Mouse (Mus musculus): ENCODE data around the gene Fam20c.
A peak's percentile ranks its signal among the peaks of the same experiment; 100 is the strongest.

Gene Fam20c

GRCm38 (mm10) chr5:138756311-138757085, 2.2 kb downstream of the Fam20c start:
- DNase-seq (ENCODE audit: low read depth) = peak; percentile 71

GRCm38 (mm10) chr5:138757135-138757534, 2.8 kb downstream of the Fam20c start:
- no peak for DNase-seq (ENCODE audit: low read depth)

GRCm38 (mm10) chr5:138757616-138758015, 3.3 kb downstream of the Fam20c start:
- no peak for DNase-seq (ENCODE audit: low read depth)

GRCm38 (mm10) chr5:138758533-138758932, 4.2 kb downstream of the Fam20c start:
- DNase-seq (ENCODE audit: low read depth) = no peak

GRCm38 (mm10) chr5:138761836-138762334, 7.6 kb downstream of the Fam20c start:
- DNase-seq (ENCODE audit: low read depth) = no peak

DNA sequence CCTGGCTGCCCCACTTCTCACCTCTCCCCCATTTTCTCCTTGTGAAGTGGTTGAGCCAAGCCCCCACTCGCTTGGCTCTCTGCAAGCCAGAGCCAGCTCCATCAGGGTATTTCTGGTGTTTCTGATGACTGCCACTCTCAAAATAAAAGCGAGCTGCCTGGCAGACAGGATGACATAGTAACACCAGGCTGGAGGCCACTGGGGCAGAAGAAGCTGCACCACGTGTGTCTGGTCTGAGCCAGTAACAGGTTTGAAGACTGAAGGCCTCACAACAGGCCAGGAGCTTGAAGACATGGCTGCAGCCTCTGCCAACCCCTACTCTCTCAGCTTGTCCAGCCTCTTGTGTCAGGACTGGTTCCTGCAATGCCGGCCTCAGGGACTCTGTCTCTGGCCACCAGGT, 8.0 kb downstream of the Fam20c start:
- DNase-seq (ENCODE audit: low read depth) = no peak

GRCm38 (mm10) chr5:138764601-138765000, 10.3 kb downstream of the Fam20c start:
- no peak for DNase-seq (ENCODE audit: low read depth)

- DNase-seq (ENCODE audit: low read depth) = no peak
Observed at GRCm38 (mm10) chr5:138767650-138768049, 13.3 kb downstream of the Fam20c start.

DNA sequence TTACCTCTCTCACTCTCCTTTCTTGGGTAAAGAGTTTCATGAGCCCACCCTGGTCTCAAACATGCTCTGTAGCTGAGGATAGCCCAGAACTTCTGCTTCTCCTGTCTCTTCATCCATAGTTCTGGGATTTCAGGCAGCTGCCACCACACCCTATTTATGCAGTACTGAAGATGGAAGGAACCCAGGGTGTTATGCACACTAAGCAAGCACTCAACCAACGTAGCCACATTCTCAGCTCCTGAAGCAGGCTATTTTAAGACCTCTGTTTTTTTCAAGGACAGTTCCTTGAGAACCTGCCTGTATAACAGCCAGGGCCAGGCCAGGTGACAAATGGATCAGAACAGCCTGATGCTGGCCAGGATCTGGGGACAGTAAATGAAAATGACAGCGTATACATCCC, 14.4 kb downstream of the Fam20c start:
- no peak for DNase-seq (ENCODE audit: low read depth)

GRCm38 (mm10) chr5:138769126-138769525, 14.8 kb downstream of the Fam20c start:
- no peak for DNase-seq (ENCODE audit: low read depth)

- no peak for DNase-seq (ENCODE audit: low read depth)
Observed at GRCm38 (mm10) chr5:138775096-138775495, 20.8 kb downstream of the Fam20c start.

DNA sequence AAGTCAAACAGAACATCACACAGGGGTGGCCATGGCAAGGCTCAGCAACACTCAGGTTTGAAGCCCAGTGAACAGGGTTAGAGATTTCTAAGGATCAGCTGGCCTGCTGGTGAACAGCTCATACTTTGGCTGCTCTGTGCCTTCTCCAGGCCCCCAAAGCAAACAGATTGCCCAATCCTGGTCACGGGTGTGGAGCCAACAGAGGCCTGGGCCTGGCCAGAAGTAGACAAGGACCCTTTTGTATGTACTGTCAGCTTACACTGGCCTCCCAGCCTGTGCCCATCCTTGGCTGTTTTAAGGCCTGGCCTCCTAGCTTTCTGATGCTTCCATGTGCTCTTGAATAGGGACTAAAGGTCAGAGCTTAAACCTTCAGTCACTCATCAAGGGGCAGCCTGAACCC, 22.0 kb downstream of the Fam20c start:
- DNase-seq (ENCODE audit: low read depth) = peak; percentile 87

- DNase-seq (ENCODE audit: low read depth) = no peak
Observed at GRCm38 (mm10) chr5:138778731-138779463, 24.6 kb downstream of the Fam20c start.

GRCm38 (mm10) chr5:138779655-138780054, 25.3 kb downstream of the Fam20c start:
- DNase-seq (ENCODE audit: low read depth) = peak; percentile 31

GRCm38 (mm10) chr5:138782697-138783096, 28.4 kb downstream of the Fam20c start:
- DNase-seq (ENCODE audit: low read depth) = no peak

GRCm38 (mm10) chr5:138783181-138783580, 28.9 kb downstream of the Fam20c start:
- DNase-seq (ENCODE audit: low read depth) = no peak

- no peak for DNase-seq (ENCODE audit: low read depth)
Observed at GRCm38 (mm10) chr5:138785986-138786515, 31.7 kb downstream of the Fam20c start.

DNA sequence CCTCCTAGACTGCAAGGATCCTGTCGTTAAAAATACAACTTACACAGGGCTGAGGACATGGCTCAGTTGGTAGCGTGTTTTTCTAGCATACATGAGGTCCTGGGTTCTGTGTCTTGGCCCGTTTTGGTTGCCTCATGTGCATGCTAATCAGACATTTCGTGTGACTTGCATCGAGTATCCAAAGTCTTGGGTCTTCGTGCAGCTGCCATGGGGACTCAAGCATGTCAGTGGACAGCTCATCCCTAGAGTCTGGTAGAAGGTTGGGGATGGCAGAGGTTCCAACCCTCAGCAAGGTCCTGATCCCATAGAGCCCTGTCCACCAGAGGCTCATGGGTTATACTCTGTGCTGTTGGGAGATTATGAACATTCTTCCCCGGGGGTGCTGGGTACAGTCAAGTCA, 33.3 kb downstream of the Fam20c start:
- DNase-seq (ENCODE audit: low read depth) = no peak

DNA sequence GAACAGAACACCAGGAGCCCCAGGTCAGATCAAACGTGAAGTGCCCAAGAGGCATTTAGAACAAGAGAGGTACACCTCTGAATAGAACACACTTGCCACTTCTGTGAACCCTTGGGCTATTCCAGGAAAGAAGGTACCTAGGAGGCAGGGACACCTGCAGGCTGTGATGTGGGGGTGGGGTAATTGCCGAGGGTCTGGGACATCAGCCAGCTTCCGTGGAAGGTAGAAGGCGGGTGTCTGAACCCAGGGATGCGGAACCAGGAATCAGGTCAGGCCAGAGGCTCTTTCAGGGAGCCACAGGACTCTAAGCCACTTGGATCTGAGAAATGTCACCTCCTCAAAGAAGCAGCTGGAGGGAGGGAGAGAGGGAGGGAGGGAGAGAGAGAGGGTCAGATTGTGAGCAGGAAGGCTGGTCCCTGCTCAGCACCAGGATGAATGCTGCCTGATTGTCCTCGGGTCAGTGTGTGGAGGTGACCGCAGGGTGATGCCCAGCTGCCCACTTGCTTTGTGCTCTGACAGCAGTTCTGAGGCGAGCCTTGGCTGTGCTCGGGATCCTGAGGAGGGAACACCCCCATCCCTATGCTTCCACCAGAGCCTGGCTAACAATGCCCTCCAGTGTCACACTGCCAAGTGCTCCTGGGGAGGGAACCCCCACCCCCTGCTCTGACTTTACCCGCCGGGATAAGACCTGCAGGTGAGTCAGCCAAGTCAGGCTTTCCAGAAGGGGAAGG, 34.3 kb downstream of the Fam20c start:
- no peak for DNase-seq (ENCODE audit: low read depth)

DNA sequence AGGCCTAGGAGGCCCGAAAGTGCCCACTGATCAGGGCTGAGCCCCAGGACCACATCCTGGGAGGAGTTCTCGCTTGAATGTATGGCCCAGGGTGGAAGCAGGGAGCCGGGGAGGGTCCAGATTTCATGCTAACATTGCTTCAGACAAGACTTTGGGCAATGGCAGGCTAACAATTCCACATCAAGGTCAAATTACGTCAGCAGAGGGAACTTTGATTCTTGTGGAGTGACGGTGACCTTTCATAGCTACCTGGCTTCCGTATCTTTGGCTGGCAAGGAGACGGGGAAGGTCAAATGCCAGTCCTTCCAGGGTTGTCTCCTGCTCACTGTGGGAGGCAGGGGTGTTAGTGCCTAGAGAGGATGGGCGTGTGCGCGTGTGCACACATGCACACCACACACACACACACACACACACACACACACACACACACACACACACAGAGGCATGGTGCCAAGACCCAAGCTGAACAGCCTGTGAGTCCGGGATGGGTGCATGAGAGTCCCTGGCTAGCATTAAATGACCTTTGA, 36.7 kb downstream of the Fam20c start:
- DNase-seq (ENCODE audit: low read depth) = no peak

- DNase-seq (ENCODE audit: low read depth) = no peak
Observed at GRCm38 (mm10) chr5:138801588-138802116, 47.3 kb downstream of the Fam20c start.

DNA sequence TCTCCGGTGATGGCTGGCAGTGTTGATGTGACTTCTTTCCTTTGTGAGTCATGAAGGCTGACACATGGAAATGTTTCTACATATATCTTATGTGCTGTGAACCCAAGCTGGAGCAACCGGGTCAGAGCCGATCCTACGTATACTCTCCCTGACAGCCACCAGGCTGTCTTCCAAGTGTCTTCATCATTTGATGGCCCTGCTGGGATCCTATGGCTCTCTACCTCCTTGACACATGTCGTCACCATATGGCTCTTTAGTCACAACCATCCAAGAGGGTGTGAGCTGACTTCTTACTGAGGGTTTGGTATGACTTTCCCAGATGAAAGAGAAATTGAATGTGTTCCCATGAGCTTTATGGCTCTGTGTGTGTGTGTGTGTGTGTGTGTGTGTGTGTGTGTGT, 50.0 kb downstream of the Fam20c start:
- no peak for DNase-seq (ENCODE audit: low read depth)

Measured in NIH3T3 (cell line).